8 mouse cellular contexts compared by ENCODE assay signal in genomic region chr12:100849421-100850138, GRCm38 (mm10). TPM values are rescaled to one million over a fixed set of nuclear protein-coding genes. Genes with fewer than 3 reads are reported as not detected.
DNase-seq lines count a peak whose midpoint lies in the region; ATAC-seq and TF ChIP-seq lines count a peak whose summit lies in the region.

No protein-coding gene starts in this region.

- no peak overlapping the region for H3K4me2 ChIP-seq in kidney, embryonic 14.5 days (replicated peaks; ENCODE audit: low read depth, low read length)
- no peak overlapping the region for H3K4me2 ChIP-seq in liver, embryonic 12.5 days

- peak; percentile 61 for ATAC-seq in G1E (ENCODE audit: extremely low read depth, insufficient number of reproducible peaks, low FRiP score, poor library complexity, severe bottlenecking)
- ATAC-seq in kidney, embryonic 14.5 days (ENCODE audit: low FRiP score, low TSS enrichment): peak; percentile 85
- ATAC-seq in liver, embryonic 12.5 days: peak; percentile 68

- DNase-seq in A20 (ENCODE audit: low read depth, low spot score) (peak; percentile 72), G1E (ENCODE audit: low spot score) (peak; percentile 53)
- peak; percentile 77 for DNase-seq in cerebellum, adult 9-11 months
- peak; percentile 28 to 32 for DNase-seq in frontal cortex, postnatal 10 days (ENCODE audit: low spot score in 2 of 2)
- peak; percentile 85 for DNase-seq in naive thymus-derived CD4-positive, alpha-beta T cell, adult 2 months (ENCODE audit: low read depth)
- DNase-seq in urinary bladder, postnatal 36 days (ENCODE audit: low spot score in 2 of 2): peak; percentile 20 to 33

- no peaks in the 10 kb centered on the region for H3K36me3 ChIP-seq in G1E (replicated peaks)
- no peaks in the 10 kb centered on the region for H3K36me3 ChIP-seq in kidney, embryonic 14.5 days (ENCODE audit: control insufficient read depth, insufficient read depth, low read length)
- no peaks in the 10 kb centered on the region for H3K36me3 ChIP-seq in liver, embryonic 12.5 days

- no peak overlapping the region for H3K27ac ChIP-seq in kidney, embryonic 14.5 days (ENCODE audit: low read depth, low read length)
- H3K27ac ChIP-seq in liver, embryonic 12.5 days: no peak overlapping the region

- H3K27me3 ChIP-seq in G1E (ENCODE audit: insufficient read depth, low read length): peaks cover 34% of the 10 kb centered on the region
- no peaks in the 10 kb centered on the region for H3K27me3 ChIP-seq in kidney, embryonic 14.5 days (ENCODE audit: control insufficient read depth, insufficient read depth, low read length)
- 0 out of 2 replicates have a peak, but pooled peaks cover 9% of the 10 kb centered on the region for H3K27me3 ChIP-seq in liver, embryonic 12.5 days (replicated peaks)

- H3K4me3 ChIP-seq in G1E (ENCODE audit: low read depth, low read length): no peak overlapping the region
- H3K4me3 ChIP-seq in kidney, embryonic 14.5 days (ENCODE audit: low read length): no peak overlapping the region
- H3K4me3 ChIP-seq in liver, embryonic 12.5 days: no peak overlapping the region

- H3K9ac ChIP-seq in kidney, embryonic 14.5 days (ENCODE audit: low read depth, low read length): no peak overlapping the region
- no peak overlapping the region for H3K9ac ChIP-seq in liver, embryonic 12.5 days

- H3K4me1 ChIP-seq in G1E (ENCODE audit: insufficient read depth, low read depth, low read length): peaks cover 9% of the 10 kb centered on the region; the same call in 1 of the 2 replicates
- H3K4me1 ChIP-seq in kidney, embryonic 14.5 days (ENCODE audit: control insufficient read depth, insufficient read depth, low read length): peaks cover 11% of the 10 kb centered on the region; the same call in 1 of the 2 replicates
- no peaks in the 10 kb centered on the region for H3K4me1 ChIP-seq in liver, embryonic 12.5 days

- peak; percentile 95 for TF ChIP-seq CTCF in G1E (IDR thresholded peaks at IDR 0.05; ENCODE audit: low read depth, low read length)

- H3K9me3 ChIP-seq in G1E (replicated peaks): no peaks in the 10 kb centered on the region
- no peaks in the 10 kb centered on the region for H3K9me3 ChIP-seq in kidney, embryonic 14.5 days (ENCODE audit: control insufficient read depth, low read length)
- H3K9me3 ChIP-seq in liver, embryonic 12.5 days (replicated peaks): no peaks in the 10 kb centered on the region

- 74% methylated on average over 7 of the region's 7 CpGs for WGBS in kidney, embryonic 14.5 days
- WGBS in liver, embryonic 12.5 days (ENCODE audit: insufficient replicate concordance): 56% methylated on average over 7 of the region's 7 CpGs

RNA-seq across cellular contexts. Expression of gene Gpr68, which starts 58.4 kb away (rescaled TPM):
- total RNA-seq in G1E (2014; fragmentation: Nextera tagmentation): not detected in 2 replicates
- 0.11 and 0.17 TPM in 2 replicates for total RNA-seq in G1E (2017)
- polyA plus RNA-seq in G1E (2012): not detected in 2 replicates
- 0.14 and 0.34 TPM in 2 replicates for polyA plus RNA-seq in kidney, embryonic 14.5 days (2014; fragmentation: Nextera tagmentation; extraction: Ambion mirVana)
- 0.04 TPM in 1 of 2 replicates, not detected in the other for polyA plus RNA-seq in liver, embryonic 12.5 days (2016; fragmentation: Nextera tagmentation; extraction: Ambion mirVana)

Comparison
In these comparisons a context has a peak if more than half of its experiments do, and no peak if none do; other contexts are left out.
1. DNase-seq: peak in every context shown above with its lines; median percentile 85 in naive thymus-derived CD4-positive, alpha-beta T cell, adult 2 months; 77 in cerebellum, adult 9-11 months; 72 in A20; 53 in G1E; 30 in frontal cortex, postnatal 10 days; 26 in urinary bladder, postnatal 36 days.